Mouse (Mus musculus) CH12.LX (cell line): ENCODE data around the gene 1700018B08Rik. TPM values are rescaled to one million over a fixed set of nuclear protein-coding genes. Genes with fewer than 3 reads are reported as not detected.
A peak's percentile ranks its signal among the peaks of the same experiment; 100 is the strongest.

Source experiments
- DNase-seq: peaks from one replicate; pipeline ENCODE4 v3.0.0-alpha.2; 2013; ENCODE audit errors: extremely low read depth
- H3K27ac ChIP-seq: 2 replicates; pipeline ENCODE4 v1.5.1; 2012; ENCODE audit warnings: low read depth, mild to moderate bottlenecking, control low read depth, moderate library complexity; ENCODE audit not compliant: insufficient read depth
- H3K27me3 ChIP-seq: replicated peaks from 2 replicates; pipeline ENCODE3; 2012; ENCODE audit warnings: inconsistent platforms
- H3K36me3 ChIP-seq, 2 experiments: replicated peaks in 1 of 2; 2 replicates each; pipeline versions ENCODE3 to v1.6.1; 2012; ENCODE audit warnings: inconsistent platforms in 1 of 2, low read length in 1 of 2, mild to moderate bottlenecking in 1 of 2, mixed read lengths in 1 of 2, moderate library complexity in 1 of 2; ENCODE audit not compliant: control insufficient read depth in 1 of 2, insufficient read depth in 1 of 2
- H3K4me1 ChIP-seq, 2 experiments: 2 replicates each; pipeline ENCODE4 v1.6.1; 2012; ENCODE audit warnings: inconsistent platforms in 1 of 2, moderate library complexity in 1 of 2; ENCODE audit not compliant: insufficient read depth in 2 of 2, control insufficient read depth in 1 of 2
- H3K4me2 ChIP-seq: 2 replicates; pipeline ENCODE4 v1.6.1; 2012; ENCODE audit warnings: low read depth, mild to moderate bottlenecking, control low read depth; ENCODE audit not compliant: poor library complexity, insufficient read depth, severe bottlenecking
- H3K4me3 ChIP-seq, 3 experiments: fragments of 150-350 bp in 1 of 3; sonication (generic) in 1 of 3; replicated peaks in 1 of 3; 2 replicates each; pipeline versions ENCODE3 to v1.5.1; 2011 to 2012; ENCODE audit warnings: low read depth in 2 of 3, low read length in 2 of 3, mild to moderate bottlenecking in 2 of 3, moderate library complexity in 2 of 3, control low read depth in 1 of 3, improper control_type of control experiment in 1 of 3, inconsistent platforms in 1 of 3, mixed read lengths in 1 of 3; ENCODE audit not compliant: poor library complexity in 1 of 3
- H3K79me2 ChIP-seq: replicated peaks from 2 replicates; pipeline ENCODE4 v1.6.1; 2012; ENCODE audit warnings: mild to moderate bottlenecking, moderate library complexity; ENCODE audit not compliant: control insufficient read depth, poor library complexity, insufficient read depth, severe bottlenecking; ENCODE audit errors: extremely low read depth
- H3K9ac ChIP-seq: 2 replicates; pipeline ENCODE4 v1.6.1; 2012; ENCODE audit warnings: low read depth, mild to moderate bottlenecking, control low read depth, moderate library complexity; ENCODE audit not compliant: insufficient read depth
- H3K9me3 ChIP-seq: replicated peaks from 2 replicates; pipeline ENCODE3; 2012; ENCODE audit warnings: low read length, inconsistent platforms, mixed read lengths
- BHLHE40 ChIP-seq: IDR thresholded peaks from 2 replicates; pipeline ENCODE4 v1.6.1; 2011; ENCODE audit warnings: mild to moderate bottlenecking, low read depth, low read length, improper control_type of control experiment
- CHD1 ChIP-seq: IDR thresholded peaks from 2 replicates; pipeline ENCODE4 v1.6.1; 2012; ENCODE audit warnings: low read depth, low read length, improper control_type of control experiment, inconsistent platforms
- CTCF ChIP-seq, 2 experiments: IDR thresholded peaks in 1 of 2; conservative IDR thresholded peaks in 1 of 2; 2 replicates each; pipeline ENCODE4 v1.5.1; 2011 to 2012; ENCODE audit warnings: low read depth in 2 of 2, low read length in 2 of 2, improper control_type of control experiment in 1 of 2, inconsistent platforms in 1 of 2, mild to moderate bottlenecking in 1 of 2, moderate library complexity in 1 of 2
- EP300 ChIP-seq: IDR thresholded peaks from 2 replicates; pipeline ENCODE4 v1.6.1; 2011; ENCODE audit warnings: low read length, improper control_type of control experiment
- ETS1 ChIP-seq: conservative IDR thresholded peaks from 2 replicates; pipeline ENCODE4 v1.6.1; 2012; ENCODE audit warnings: low read depth, mild to moderate bottlenecking, inconsistent platforms, low read length, improper control_type of control experiment, moderate library complexity
- HCFC1 ChIP-seq: IDR thresholded peaks from 2 replicates; pipeline ENCODE4 v1.6.1; 2012; ENCODE audit warnings: low read depth, mild to moderate bottlenecking, inconsistent platforms, low read length, improper control_type of control experiment
- IRF4 ChIP-seq: IDR thresholded peaks from 2 replicates; pipeline ENCODE4 v1.6.1; 2014; ENCODE audit warnings: low read depth, mild to moderate bottlenecking, inconsistent platforms, low read length, improper control_type of control experiment
- JUN ChIP-seq: IDR thresholded peaks from 2 replicates; pipeline ENCODE4 v1.6.1; 2011; ENCODE audit warnings: low read depth, mild to moderate bottlenecking, low read length, improper control_type of control experiment, moderate library complexity; ENCODE audit not compliant: insufficient read depth
- JUND ChIP-seq: conservative IDR thresholded peaks from 2 replicates; pipeline ENCODE4 v1.6.1; 2011; ENCODE audit warnings: low read depth, low read length, improper control_type of control experiment
- MAFK ChIP-seq: IDR thresholded peaks from 2 replicates; pipeline ENCODE4 v1.6.1; 2011; ENCODE audit warnings: low read length, improper control_type of control experiment; ENCODE audit not compliant: insufficient replicate concordance
- MAZ ChIP-seq: IDR thresholded peaks from 2 replicates; pipeline ENCODE4 v1.6.1; 2012; ENCODE audit warnings: low read depth, mild to moderate bottlenecking, inconsistent platforms, low read length, improper control_type of control experiment, moderate library complexity
- MEF2A ChIP-seq: IDR thresholded peaks from 2 replicates; pipeline ENCODE4 v1.6.1; 2014; ENCODE audit warnings: low read depth, mild to moderate bottlenecking, inconsistent platforms, low read length, improper control_type of control experiment, borderline replicate concordance
- MXI1 ChIP-seq: IDR thresholded peaks from 2 replicates; pipeline ENCODE4 v1.6.1; 2011; ENCODE audit warnings: mild to moderate bottlenecking, low read depth, low read length, improper control_type of control experiment
- MYC ChIP-seq: IDR thresholded peaks from 2 replicates; pipeline ENCODE4 v1.6.1; 2011; ENCODE audit warnings: low read depth, mild to moderate bottlenecking, improper control_type of control experiment, low read length
- NELFE ChIP-seq: IDR thresholded peaks from 2 replicates; pipeline ENCODE4 v1.6.1; 2011; ENCODE audit warnings: low read depth, low read length, improper control_type of control experiment
- PAX5 ChIP-seq: IDR thresholded peaks from 2 replicates; pipeline ENCODE4 v1.6.1; 2012; ENCODE audit warnings: low read length, inconsistent platforms, mixed read lengths
- POLR2A ChIP-seq: IDR thresholded peaks from 2 replicates; pipeline ENCODE4 v1.6.1; 2011; ENCODE audit warnings: low read depth, mild to moderate bottlenecking, improper control_type of control experiment, low read length
- RAD21 ChIP-seq: IDR thresholded peaks from 2 replicates; pipeline ENCODE4 v1.6.1; 2011; ENCODE audit warnings: low read depth, mild to moderate bottlenecking, low read length, improper control_type of control experiment, moderate library complexity
- RCOR1 ChIP-seq: conservative IDR thresholded peaks from 2 replicates; pipeline ENCODE4 v1.6.1; 2012; ENCODE audit warnings: low read depth, mild to moderate bottlenecking, inconsistent platforms, low read length, improper control_type of control experiment
- SIN3A ChIP-seq: IDR thresholded peaks from 2 replicates; pipeline ENCODE4 v1.6.1; 2012; ENCODE audit warnings: low read length, improper control_type of control experiment, inconsistent platforms
- SMC3 ChIP-seq: IDR thresholded peaks from 2 replicates; pipeline ENCODE4 v1.6.1; 2011; ENCODE audit warnings: low read depth, low read length, improper control_type of control experiment
- TBP ChIP-seq: conservative IDR thresholded peaks from 2 replicates; pipeline ENCODE4 v1.6.1; 2011; ENCODE audit warnings: low read depth, low read length, improper control_type of control experiment
- TCF12 ChIP-seq: IDR thresholded peaks from 2 replicates; pipeline ENCODE4 v1.6.1; 2014; ENCODE audit warnings: low read depth, mild to moderate bottlenecking, inconsistent platforms, low read length, improper control_type of control experiment
- UBTF ChIP-seq: IDR thresholded peaks from 2 replicates; pipeline ENCODE4 v1.6.1; 2012; ENCODE audit warnings: low read depth, mild to moderate bottlenecking, inconsistent platforms, low read length, improper control_type of control experiment, moderate library complexity
- USF1 ChIP-seq: IDR thresholded peaks from 2 replicates; pipeline ENCODE4 v1.6.1; 2014; ENCODE audit warnings: low read depth, mild to moderate bottlenecking, inconsistent platforms, low read length, improper control_type of control experiment
- USF2 ChIP-seq: conservative IDR thresholded peaks from 2 replicates; pipeline ENCODE4 v1.6.1; 2011; ENCODE audit warnings: low read depth, low read length, improper control_type of control experiment
- ZC3H11A ChIP-seq: IDR thresholded peaks from 2 replicates; pipeline ENCODE4 v1.6.1; 2012; ENCODE audit warnings: low read depth, mild to moderate bottlenecking, inconsistent platforms, low read length, improper control_type of control experiment
- ZKSCAN1 ChIP-seq: IDR thresholded peaks from 2 replicates; pipeline ENCODE4 v1.6.1; 2012; ENCODE audit warnings: low read depth, inconsistent platforms, low read length, improper control_type of control experiment, borderline replicate concordance
- ZMIZ1 ChIP-seq: IDR thresholded peaks from 2 replicates; pipeline ENCODE4 v1.6.1; 2012; ENCODE audit warnings: low read depth, mild to moderate bottlenecking, inconsistent platforms, low read length, improper control_type of control experiment
- dilution Hi-C: fragments of 300-500 bp; cut with MboI; formaldehyde crosslinking; loops from 2 replicates; pipeline ENCODE4 v1.14.3; 2020; ENCODE audit warnings: low sequenced_read_pairs; ENCODE audit not compliant: extremely low pct_unique_long_range_greater_than_20kb, extremely low pct_ligation_motif_present
- in situ Hi-C: fragments of 300-500 bp; cut with MboI; formaldehyde crosslinking; loops from 3 replicates; pipeline ENCODE4 v1.14.3; 2019; ENCODE audit warnings: low sequenced_read_pairs, low pct_ligation_motif_present, low pct_unique_long_range_greater_than_20kb, mixed read lengths
- polyA plus RNA-seq: library from polyadenylated mRNA; unstranded; fragments of >175 nt; gene quantifications from 2 replicates; pipeline ENCODE4 v1.2.1, GENCODE M21; 2012; ENCODE audit warnings: low read depth; ENCODE audit not compliant: insufficient read length
- total RNA-seq, 2 experiments: library from RNA; depleted of rRNA; stranded (reverse); fragments of 300-350 nt in 1 of 2; fragments of >200 nt in 1 of 2; gene quantifications; 2 replicates each; pipeline ENCODE4 v1.2.3; 2012 to 2014

The 1700018B08Rik gene
- total and polyA plus RNA-seq, 3 experiments = not detected

DNA sequence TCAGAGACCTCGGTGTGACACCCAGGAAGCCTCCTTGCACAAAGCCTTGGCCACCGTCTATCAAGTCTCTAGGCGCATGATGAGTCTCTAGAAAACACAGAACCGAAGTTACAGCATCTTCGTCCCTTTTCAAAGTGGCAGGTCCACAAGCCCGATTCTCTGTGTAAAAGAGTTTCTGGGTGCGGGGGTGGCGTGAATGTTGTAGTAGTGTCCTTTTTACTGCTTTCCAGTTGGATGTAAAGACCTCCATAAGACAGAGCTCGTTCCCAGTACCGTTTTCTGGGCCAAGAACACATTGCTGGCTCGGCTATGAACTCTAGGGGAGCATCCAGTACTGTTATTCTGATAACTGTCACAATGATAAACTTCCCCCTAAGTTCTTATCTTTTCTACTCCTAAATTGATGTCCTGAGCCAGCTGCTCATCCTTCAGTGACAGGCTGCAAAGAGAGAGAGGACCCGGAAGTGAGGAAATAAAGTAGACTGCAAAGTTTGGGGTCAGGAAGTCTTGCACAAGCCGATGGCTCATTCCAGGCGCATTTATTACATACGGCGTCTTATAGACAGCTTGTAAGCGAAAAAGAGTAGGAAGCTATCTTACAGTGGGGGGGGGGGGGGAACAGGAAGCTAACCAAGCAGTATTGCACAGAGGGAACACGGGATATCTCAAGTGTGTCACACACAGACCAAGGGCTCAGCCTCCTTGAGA, 18.9 kb downstream of the 1700018B08Rik start:
- dilution Hi-C loops (no loop called here), in situ Hi-C loops (no loop called here)
- no peaks in the 10 kb centered on the region for H3K79me2 ChIP-seq
- no peaks in the 10 kb centered on the region for H3K36me3 ChIP-seq
- no peak overlapping the region for H3K4me3 ChIP-seq
- TF ChIP-seq POLR2A (no peak), MAFK (no peak), UBTF (no peak), JUN (no peak), ZMIZ1 (no peak), MYC (no peak), CHD1 (no peak), BHLHE40 (no peak), JUND (no peak)
- H3K27me3 ChIP-seq = peaks cover 58% of the 10 kb centered on the region
- no peak overlapping the region for H3K4me2 ChIP-seq
- no peaks in the 10 kb centered on the region for H3K4me1 ChIP-seq
- no peak overlapping the region for H3K27ac ChIP-seq
- H3K9me3 ChIP-seq = no peaks in the 10 kb centered on the region
- no peak for DNase-seq
- H3K9ac ChIP-seq = no peak overlapping the region

DNA sequence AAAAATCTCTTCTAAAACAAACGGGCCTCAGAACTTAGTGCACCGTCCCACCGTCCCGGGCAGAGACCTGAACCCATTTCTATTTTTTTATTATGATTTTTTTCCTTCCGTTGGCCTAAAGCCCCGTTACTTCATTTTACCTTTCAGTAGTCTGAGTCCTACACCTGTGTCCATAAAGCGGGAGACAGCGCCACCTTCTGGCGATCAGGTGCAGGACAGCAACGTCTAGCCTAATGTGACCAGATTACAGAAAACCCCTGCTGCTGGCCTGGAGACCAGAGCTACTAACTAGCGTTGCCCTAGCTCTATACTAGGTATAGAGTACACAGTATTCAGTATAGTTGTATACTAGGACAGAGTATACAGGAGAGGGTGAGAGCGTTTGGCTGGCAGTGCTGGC, 30.7 kb downstream of the 1700018B08Rik start:
- peak; percentile 78 for DNase-seq
- Histone ChIP-seq H3K27ac (no peak overlapping the region), H3K9ac (no peak overlapping the region), H3K27me3 (peaks cover 67% of the 10 kb centered on the region), H3K9me3 (no peaks in the 10 kb centered on the region), H3K4me2 (no peak overlapping the region), H3K36me3 (no peaks in the 10 kb centered on the region), H3K4me1 (no peaks in the 10 kb centered on the region), H3K79me2 (no peaks in the 10 kb centered on the region), H3K4me3 (no peak overlapping the region)
- TF ChIP-seq TCF12 (no peak), MYC (no peak), NELFE (0 out of 2 replicates have a peak, but pooled peaks have one; percentile 18), PAX5 (no peak), EP300 (no peak), MXI1 (no peak), ETS1 (no peak), SIN3A (no peak), ZC3H11A (peak; percentile 70; the same call in 1 of the 2 replicates), JUN (no peak), MAZ (no peak), SMC3 (peak; percentile 89), USF2 (no peak), MEF2A (no peak), USF1 (no peak), HCFC1 (no peak), ZKSCAN1 (no peak), ZMIZ1 (no peak), CTCF (conservative IDR thresholded peaks at IDR 0.05 in 1 of 2, IDR thresholded peaks at IDR 0.05 in 1 of 2; ENCODE audit: low read depth in 2 of 2, low read length in 2 of 2) (peak; percentile 75 to 97), TBP (no peak), IRF4 (no peak), RCOR1 (no peak), RAD21 (peak; percentile 93), CHD1 (no peak)
- in situ Hi-C loops = loop anchor here (5.0 kb wide), 2 partner anchors 116 to 401 kb away; no protein-coding TSS in a partner anchor
- dilution Hi-C loops = no loop called here
